8 mouse cellular contexts compared by ENCODE assay signal in genomic region chr1:127989876-127990731, GRCm38 (mm10).
DNase-seq lines count a peak whose midpoint lies in the region; ATAC-seq and TF ChIP-seq lines count a peak whose summit lies in the region.

No protein-coding gene starts in this region.

- no peaks in the 10 kb centered on the region for H3K9me3 ChIP-seq in forebrain, embryonic 13.5 days (replicated peaks)
- no peaks in the 10 kb centered on the region for H3K9me3 ChIP-seq in midbrain, embryonic 15.5 days

- peak; percentile 7 for DNase-seq in embryo, embryonic 10.5 days (ENCODE audit: low spot score)
- DNase-seq in embryo, embryonic 10 days (ENCODE audit: low spot score) = no peak
- DNase-seq in R1 (ENCODE audit: low read depth, low spot score) = peak; percentile 61
- peak; percentile 26 for DNase-seq in heart, postnatal 4 days
- DNase-seq in left cerebral cortex, adult 2 months (ENCODE audit: extremely low spot score in 1 of 2, low spot score in 2 of 2) = peak in 1 of 2 experiments; percentile 40
- DNase-seq in MN1 (ENCODE audit: low spot score) = no peak

- H3K27me3 ChIP-seq in forebrain, embryonic 13.5 days = no peaks in the 10 kb centered on the region
- H3K27me3 ChIP-seq in midbrain, embryonic 15.5 days (replicated peaks) = no peaks in the 10 kb centered on the region

- 0 out of 2 replicates have a peak, but pooled peaks cover 3% of the 10 kb centered on the region for H3K36me3 ChIP-seq in forebrain, embryonic 13.5 days (ENCODE audit: poor library complexity, severe bottlenecking)
- H3K36me3 ChIP-seq in midbrain, embryonic 15.5 days (replicated peaks) = no peaks in the 10 kb centered on the region

- peak overlapping the region; percentile 80 for H3K27ac ChIP-seq in forebrain, embryonic 13.5 days
- peak overlapping the region; percentile 66 for H3K27ac ChIP-seq in left cerebral cortex, adult 2 months
- peak overlapping the region; percentile 67 for H3K27ac ChIP-seq in midbrain, embryonic 15.5 days

- no peak for TF ChIP-seq CTCF in left cerebral cortex, adult 2 months (IDR thresholded peaks at IDR 0.05)

- ATAC-seq in forebrain, embryonic 13.5 days = peak; percentile 89
- ATAC-seq in midbrain, embryonic 15.5 days (replicated peaks) = peak; percentile 81

- peak overlapping the region; percentile 18 for H3K4me2 ChIP-seq in forebrain, embryonic 13.5 days
- no peak overlapping the region for H3K4me2 ChIP-seq in midbrain, embryonic 15.5 days

- peak overlapping the region; percentile 19; the same call in 1 of the 2 replicates for H3K9ac ChIP-seq in forebrain, embryonic 13.5 days
- H3K9ac ChIP-seq in midbrain, embryonic 15.5 days = no peak overlapping the region; the same call in 1 of the 2 replicates

- WGBS in forebrain, embryonic 13.5 days = 42% methylated on average over 9 of the region's 9 CpGs
- WGBS in midbrain, embryonic 15.5 days = 36% methylated on average over 9 of the region's 9 CpGs

- intact Hi-C loops in left cerebral cortex, adult 2 months (cut with DNase I) = no loop called here

- peaks cover 10% of the 10 kb centered on the region for H3K4me1 ChIP-seq in forebrain, embryonic 13.5 days
- H3K4me1 ChIP-seq in midbrain, embryonic 15.5 days = peaks cover 11% of the 10 kb centered on the region

- no peak overlapping the region for H3K4me3 ChIP-seq in forebrain, embryonic 13.5 days
- no peak overlapping the region for H3K4me3 ChIP-seq in left cerebral cortex, adult 2 months
- no peak overlapping the region for H3K4me3 ChIP-seq in midbrain, embryonic 15.5 days

Comparison
In these comparisons a context has a peak if more than half of its experiments do, and no peak if none do; other contexts are left out.
1. DNase-seq: peak in embryo, embryonic 10.5 days (single experiment), R1 (single experiment) and heart, postnatal 4 days (single experiment); none in embryo, embryonic 10 days (single experiment) and MN1 (single experiment).
2. Peak in every context shown above with its lines, with median percentiles within 50 percentile points of each other: H3K27ac ChIP-seq.